8 mouse cellular contexts compared by ENCODE assay signal in genomic region chr2:33842983-33843577, GRCm38 (mm10). TPM values are rescaled to one million over a fixed set of nuclear protein-coding genes. Genes with fewer than 3 reads are reported as not detected.
DNase-seq lines count a peak whose midpoint lies in the region; ATAC-seq lines count a peak whose summit lies in the region.

No protein-coding gene starts in this region.

- H3K4me3 ChIP-seq in erythroblast, embryonic 14.5 days (replicated peaks), result peak overlapping the region; percentile 49
- H3K4me3 ChIP-seq in kidney, embryonic 14.5 days (ENCODE audit: low read length), result no peak overlapping the region

- no peaks in the 10 kb centered on the region for H3K27me3 ChIP-seq in erythroblast, embryonic 14.5 days (ENCODE audit: control insufficient read depth)
- no peaks in the 10 kb centered on the region for H3K27me3 ChIP-seq in kidney, embryonic 14.5 days (ENCODE audit: control insufficient read depth, insufficient read depth, low read length)

- no peak overlapping the region for H3K4me2 ChIP-seq in kidney, embryonic 14.5 days (replicated peaks; ENCODE audit: low read depth, low read length)

- peak; percentile 19 to 51 for DNase-seq in adrenal gland, adult (ENCODE audit: inconsistent age in 2 of 2, low spot score in 1 of 2)
- no peak for DNase-seq in adrenal gland, adult 18-20 months (ENCODE audit: low spot score in 2 of 2)
- DNase-seq in lung, postnatal 36 days, result peak; percentile 54
- DNase-seq in neural tube, embryonic 10.5 days (ENCODE audit: extremely low spot score, low spot score), result no peak
- DNase-seq in thymus, postnatal 10 days (ENCODE audit: low spot score in 2 of 2), result no peak
- DNase-seq in natural killer cell, adult 2 months (ENCODE audit: low spot score in 2 of 2), result no peak

- peaks cover 67% of the 10 kb centered on the region for H3K36me3 ChIP-seq in erythroblast, embryonic 14.5 days (ENCODE audit: control insufficient read depth)
- 0 out of 2 replicates have a peak, but pooled peaks cover 2% of the 10 kb centered on the region for H3K36me3 ChIP-seq in kidney, embryonic 14.5 days (ENCODE audit: control insufficient read depth, insufficient read depth, low read length)

- H3K27ac ChIP-seq in kidney, embryonic 14.5 days (ENCODE audit: low read depth, low read length), result no peak overlapping the region

- H3K4me1 ChIP-seq in erythroblast, embryonic 14.5 days (ENCODE audit: control insufficient read depth), result peaks cover 99% of the 10 kb centered on the region
- peaks cover 15% of the 10 kb centered on the region for H3K4me1 ChIP-seq in kidney, embryonic 14.5 days (ENCODE audit: control insufficient read depth, insufficient read depth, low read length)

- H3K9me3 ChIP-seq in erythroblast, embryonic 14.5 days (ENCODE audit: control insufficient read depth, low read length), result no peaks in the 10 kb centered on the region
- H3K9me3 ChIP-seq in kidney, embryonic 14.5 days (ENCODE audit: control insufficient read depth, low read length), result no peaks in the 10 kb centered on the region

- 0 out of 2 replicates have a peak, but pooled peaks have one; percentile 35 for ATAC-seq in kidney, embryonic 14.5 days (ENCODE audit: low FRiP score, low TSS enrichment)

- no peak overlapping the region for H3K9ac ChIP-seq in kidney, embryonic 14.5 days (ENCODE audit: low read depth, low read length)

- 82% methylated on average over 2 of the region's 2 CpGs for WGBS in kidney, embryonic 14.5 days

RNA-seq across cellular contexts. Expression of gene Mvb12b, which starts 44.7 kb away (rescaled TPM):
- 10 to 100 TPM; 17.4 to 21.9 TPM for total RNA-seq in adrenal gland, adult 18-20 months (2021)
- polyA plus RNA-seq in erythroblast, embryonic 14.5 days (2012), result 8.9 and 9.3 TPM in 2 replicates
- 14.7 and 18.8 TPM in 2 replicates for polyA plus RNA-seq in kidney, embryonic 14.5 days (2014; fragmentation: Nextera tagmentation; extraction: Ambion mirVana)

Comparison
In these comparisons a context has a peak if more than half of its experiments do, and no peak if none do; other contexts are left out.
1. DNase-seq: peak in adrenal gland, adult (2 of 2) and lung, postnatal 36 days (single experiment); none in adrenal gland, adult 18-20 months (0 of 2), neural tube, embryonic 10.5 days (single experiment), thymus, postnatal 10 days (0 of 2) and natural killer cell, adult 2 months (0 of 2).